Mouse (Mus musculus) thymus, adult 2 months (tissue): ENCODE data around the gene Prok1. TPM values are rescaled to one million over a fixed set of nuclear protein-coding genes. Genes with fewer than 3 reads are reported as not detected.
A peak's percentile ranks its signal among the peaks of the same experiment; 100 is the strongest.

Source experiments
- DNase-seq: peaks from one replicate; pipeline ENCODE4 v3.0.0; 2021
- H3K27ac ChIP-seq: fragments of 200-500 bp; 2 replicates; pipeline ENCODE4 v1.5.1; 2012; ENCODE audit warnings: low read length, control low read depth; ENCODE audit not compliant: control insufficient read depth, insufficient read depth
- H3K27me3 ChIP-seq: fragments of 200-500 bp; 2 replicates; pipeline ENCODE4 v1.6.1; 2012; ENCODE audit warnings: mild to moderate bottlenecking, low read length, moderate library complexity, mixed read lengths; ENCODE audit not compliant: control insufficient read depth, insufficient read depth
- H3K36me3 ChIP-seq: fragments of 200-500 bp; 2 replicates; pipeline ENCODE4 v1.6.1; 2012; ENCODE audit warnings: mild to moderate bottlenecking, low read length, moderate library complexity; ENCODE audit not compliant: control insufficient read depth, insufficient read depth
- H3K4me1 ChIP-seq: fragments of 200-500 bp; replicated peaks from 2 replicates; pipeline ENCODE4 v1.6.1; 2012; ENCODE audit warnings: low read length; ENCODE audit not compliant: control insufficient read depth, insufficient read depth
- H3K4me3 ChIP-seq: fragments of 200-500 bp; 2 replicates; pipeline ENCODE4 v1.5.1; 2012; ENCODE audit warnings: mild to moderate bottlenecking, low read length, control low read depth, moderate library complexity; ENCODE audit not compliant: control insufficient read depth, insufficient read depth
- CTCF ChIP-seq: fragments of 200-500 bp; IDR thresholded peaks from 2 replicates; pipeline ENCODE4 v1.5.1; 2012; ENCODE audit warnings: mild to moderate bottlenecking, control low read depth, low read length, moderate library complexity, borderline replicate concordance; ENCODE audit not compliant: control insufficient read depth, poor library complexity, insufficient read depth; ENCODE audit errors: extremely low read depth
- POLR2A ChIP-seq: fragments of 200-500 bp; IDR thresholded peaks from 2 replicates; pipeline ENCODE4 v1.6.1; 2012; ENCODE audit warnings: mild to moderate bottlenecking, low read length, control low read depth, moderate library complexity; ENCODE audit not compliant: control insufficient read depth, poor library complexity, insufficient read depth; ENCODE audit errors: extremely low read depth
- WGBS: fragments of 180-500 bp; shearing (Covaris S2); methylation state at CpG from one replicate; pipeline ENCODE4 v1.1.7; 2018; 5-methylcytosine and 5-hydroxymethylcytosine counted together
- polyA plus RNA-seq: library from polyadenylated mRNA; depleted of rRNA; stranded (reverse); fragments of >200 nt; gene quantifications from 2 replicates; pipeline ENCODE4 v1.2.3, GENCODE M21; 2012; rRNA removed

The Prok1 gene
- polyA plus RNA-seq, 1 experiment: 0.70 TPM

DNA sequence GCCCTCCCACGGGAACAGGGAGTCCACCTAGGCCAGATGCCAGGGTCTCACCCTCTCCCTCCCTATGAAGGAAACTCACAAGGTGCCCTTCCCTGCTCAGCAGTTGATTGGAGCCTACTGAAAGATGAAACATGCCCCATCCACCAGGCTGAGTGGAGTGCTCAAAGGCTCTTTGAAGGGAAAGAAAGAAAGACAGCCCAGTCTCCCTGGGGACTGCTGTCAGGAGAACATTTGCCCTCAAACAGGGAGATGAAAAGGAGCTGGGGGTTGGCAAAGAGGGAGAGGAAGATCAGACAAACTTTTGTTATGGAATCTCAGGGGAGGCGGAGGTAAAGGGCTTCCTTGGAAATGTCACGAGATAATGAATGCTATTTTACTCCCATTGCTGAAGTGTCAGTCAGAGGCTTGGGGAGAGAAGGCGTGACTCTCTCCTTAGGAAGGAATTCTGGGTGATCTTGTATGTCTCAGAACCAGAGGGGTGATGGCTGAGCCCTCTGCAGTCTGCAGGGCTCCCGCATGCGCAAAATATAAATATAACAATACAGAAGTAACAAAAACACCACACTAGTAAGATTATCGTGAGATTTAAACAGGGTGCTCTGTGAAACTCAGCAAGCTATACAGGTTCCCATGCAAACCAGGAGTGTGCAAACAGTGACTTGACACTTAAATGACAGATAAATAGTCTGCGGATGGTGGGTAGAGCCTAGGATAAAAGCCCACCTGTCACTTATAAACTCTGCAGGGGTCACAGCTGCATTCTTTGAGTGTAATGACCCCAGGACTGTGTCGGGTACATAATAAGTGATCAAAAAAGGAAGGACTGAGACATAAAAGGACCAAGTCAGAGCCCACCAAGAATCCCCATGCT is 38.0 kb downstream of the Prok1 start:
- Histone ChIP-seq H3K4me3 (no peak overlapping the region), H3K4me1 (no peaks in the 10 kb centered on the region), H3K27ac (no peak overlapping the region), H3K27me3 (no peaks in the 10 kb centered on the region), H3K36me3 (no peaks in the 10 kb centered on the region)
- DNase-seq: no peak
- WGBS: 87% methylated on average over 9 of the region's 9 CpGs
- no peak for TF ChIP-seq POLR2A
- no peak for TF ChIP-seq CTCF

DNA sequence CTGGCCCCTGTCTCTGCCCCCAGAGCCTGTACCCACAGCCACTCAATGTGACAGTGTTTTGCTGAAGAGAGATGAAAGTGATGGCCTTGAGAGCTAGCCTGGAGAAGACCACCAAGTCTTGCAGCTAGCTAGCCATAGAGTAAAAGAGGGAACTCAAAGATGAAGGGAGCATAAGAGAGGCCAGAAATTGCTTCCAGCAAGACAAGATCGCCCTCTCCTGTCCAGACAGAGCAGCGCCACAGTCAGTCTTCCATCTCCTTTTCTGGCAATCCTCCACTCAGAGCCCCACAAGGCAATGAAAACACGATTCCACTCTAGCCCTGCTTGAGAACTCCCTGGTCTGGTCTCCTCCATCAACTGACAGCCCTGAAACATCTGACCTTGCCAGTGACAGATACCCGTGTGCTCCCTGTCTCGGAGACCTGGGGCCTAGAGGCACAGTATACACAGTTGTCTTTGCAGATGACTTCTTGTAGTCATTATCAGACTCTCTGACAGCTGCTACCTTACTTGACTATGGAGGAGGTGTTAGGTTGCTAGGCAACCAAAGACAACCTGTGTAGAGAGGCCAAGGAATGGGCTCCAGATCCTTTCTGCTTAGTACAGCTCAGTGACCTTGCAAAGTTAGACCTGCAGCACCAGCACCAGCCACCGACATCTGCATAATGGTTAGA is 51.1 kb downstream of the Prok1 start:
- Histone ChIP-seq H3K36me3 (no peaks in the 10 kb centered on the region), H3K4me3 (no peak overlapping the region), H3K27ac (no peak overlapping the region), H3K4me1 (no peaks in the 10 kb centered on the region; the same call in 1 of the 2 replicates), H3K27me3 (no peaks in the 10 kb centered on the region)
- DNase-seq: peak; percentile 60
- WGBS: 55% methylated on average over 6 of the region's 6 CpGs
- TF ChIP-seq CTCF: no peak
- no peak for TF ChIP-seq POLR2A

GRCm38 (mm10) chr3:107187022-107187421 is 52.5 kb downstream of the Prok1 start:
- Histone ChIP-seq H3K27ac (no peak overlapping the region), H3K36me3 (no peaks in the 10 kb centered on the region), H3K4me3 (no peak overlapping the region), H3K4me1 (no peaks in the 10 kb centered on the region; the same call in 1 of the 2 replicates), H3K27me3 (no peaks in the 10 kb centered on the region)
- WGBS: 91% methylated on average over 4 of the region's 4 CpGs
- no peak for DNase-seq
- no peak for TF ChIP-seq CTCF
- TF ChIP-seq POLR2A: no peak

DNA sequence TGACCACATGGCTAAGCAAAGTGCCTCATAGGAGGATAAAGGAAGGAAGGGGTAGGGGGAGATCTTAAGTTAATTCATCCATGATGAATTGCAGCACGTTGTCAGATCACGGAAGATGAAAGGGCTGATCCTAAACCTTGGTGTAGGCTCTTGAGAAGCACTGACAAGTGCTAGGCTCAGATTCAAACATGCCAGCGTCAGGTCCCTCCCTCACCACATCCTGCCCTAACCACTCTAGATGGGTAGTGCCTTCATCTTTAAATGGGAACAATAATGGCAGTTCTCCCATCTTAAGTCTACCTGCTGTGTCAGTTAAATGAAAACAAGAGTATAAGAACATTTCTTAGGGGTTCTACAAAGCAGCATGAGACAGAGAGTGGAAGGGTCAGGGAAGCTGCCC is 53.9 kb downstream of the Prok1 start:
- DNase-seq: no peak
- 5% methylated on average over 3 of the region's 3 CpGs for WGBS
- Histone ChIP-seq H3K4me1 (no peaks in the 10 kb centered on the region; the same call in 1 of the 2 replicates), H3K27me3 (no peaks in the 10 kb centered on the region), H3K27ac (no peak overlapping the region), H3K36me3 (no peaks in the 10 kb centered on the region), H3K4me3 (no peak overlapping the region)
- TF ChIP-seq CTCF (no peak), POLR2A (no peak)

DNA sequence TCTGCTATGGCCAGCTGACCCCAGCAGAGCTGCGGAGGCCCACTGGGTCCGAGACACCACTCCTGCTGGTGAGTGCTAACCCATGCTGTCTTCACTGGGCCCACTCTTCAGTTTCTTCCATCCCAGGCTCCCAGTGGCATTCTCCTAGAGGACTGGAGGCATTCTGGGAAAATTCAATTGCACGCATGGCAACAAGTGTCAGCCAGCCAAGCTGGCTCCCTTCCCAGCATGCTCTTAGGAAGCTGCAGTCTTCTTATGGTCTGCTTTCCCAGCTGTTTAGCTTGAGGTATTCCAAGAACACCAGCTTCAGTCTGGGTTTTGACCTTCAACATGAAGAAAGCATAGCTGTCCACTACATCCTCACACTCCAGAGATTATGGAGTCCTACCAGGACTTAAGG is 56.3 kb downstream of the Prok1 start:
- Histone ChIP-seq H3K27me3 (no peaks in the 10 kb centered on the region), H3K4me1 (no peaks in the 10 kb centered on the region; the same call in 1 of the 2 replicates), H3K36me3 (no peaks in the 10 kb centered on the region), H3K27ac (no peak overlapping the region), H3K4me3 (no peak overlapping the region)
- 94% methylated on average over 3 of the region's 3 CpGs for WGBS
- TF ChIP-seq CTCF: no peak
- no peak for TF ChIP-seq POLR2A
- DNase-seq: no peak

Other genes starting within 250 kb of the Prok1 start
- 151 and 202 TPM in 2 replicates for gene Kcna3, start 203.5 kb downstream of the Prok1 start, polyA plus RNA-seq
- gene Kcna2, start 138.6 kb downstream of the Prok1 start, polyA plus RNA-seq: 5.6 and 7.0 TPM in 2 replicates
- not detected in 2 replicates for gene Kcna10, start 56.7 kb downstream of the Prok1 start, polyA plus RNA-seq
- 0.64 and 0.85 TPM in 2 replicates for gene Cym, start 18.0 kb downstream of the Prok1 start, polyA plus RNA-seq
- gene A630076J17Rik, start 9.1 kb downstream of the Prok1 start, polyA plus RNA-seq: 0.53 and 0.54 TPM in 2 replicates
- gene Lamtor5, start 39.2 kb upstream of the Prok1 start, polyA plus RNA-seq: 109 and 126 TPM in 2 replicates
- gene Slc16a4, start 51.5 kb upstream of the Prok1 start, polyA plus RNA-seq: 0.11 and 0.20 TPM in 2 replicates
- 16.4 and 20.9 TPM in 2 replicates for gene Rbm15, start 94.0 kb upstream of the Prok1 start, polyA plus RNA-seq
- 0.31 and 0.43 TPM in 2 replicates for gene Kcnc4, start 219.8 kb upstream of the Prok1 start, polyA plus RNA-seq